Mouse (Mus musculus): Measurements from ENCODE around the gene Otop2. TPM values are rescaled to one million over a fixed set of nuclear protein-coding genes. Genes with fewer than 3 reads are reported as not detected.
A peak's percentile ranks its signal among the peaks of the same experiment; 100 is the strongest.

The Otop2 gene
- total RNA-seq, 2 experiments from 2014 or later, result not detected

- no peak for ATAC-seq (replicated peaks; ENCODE audit: low FRiP score, poor library complexity, severe bottlenecking)
These were observed 32.2 kb upstream of the Otop2 start for GRCm38 (mm10) chr11:115274771-115275170.

- ATAC-seq (replicated peaks; ENCODE audit: low FRiP score, poor library complexity, severe bottlenecking), result no peak
These were observed 31.5 kb upstream of the Otop2 start for GRCm38 (mm10) chr11:115275509-115275908.

- no peak for ATAC-seq (replicated peaks; ENCODE audit: low FRiP score, poor library complexity, severe bottlenecking)
These were observed 31.0 kb upstream of the Otop2 start for GRCm38 (mm10) chr11:115275954-115276353.

GRCm38 (mm10) chr11:115276780-115277603, 30.0 kb upstream of the Otop2 start, which contains the start of gene Fdxr:
Gene Fdxr (minus strand): TSS chr11:115277050.
- peak; percentile 92 for ATAC-seq (replicated peaks; ENCODE audit: low FRiP score, poor library complexity, severe bottlenecking)

GRCm38 (mm10) chr11:115277604-115277975, 29.4 kb upstream of the Otop2 start:
- ATAC-seq (replicated peaks; ENCODE audit: low FRiP score, poor library complexity, severe bottlenecking), result no peak

GRCm38 (mm10) chr11:115278176-115278575, 28.8 kb upstream of the Otop2 start:
- ATAC-seq (replicated peaks; ENCODE audit: low FRiP score, poor library complexity, severe bottlenecking), result no peak

- no peak for ATAC-seq (replicated peaks; ENCODE audit: low FRiP score, poor library complexity, severe bottlenecking)
These were observed 27.2 kb upstream of the Otop2 start for GRCm38 (mm10) chr11:115279726-115280125.

GRCm38 (mm10) chr11:115282295-115282694, 24.7 kb upstream of the Otop2 start:
- no peak for ATAC-seq (replicated peaks; ENCODE audit: low FRiP score, poor library complexity, severe bottlenecking)

GRCm38 (mm10) chr11:115282723-115283485, 24.1 kb upstream of the Otop2 start:
- no peak for ATAC-seq (replicated peaks; ENCODE audit: low FRiP score, poor library complexity, severe bottlenecking)

GRCm38 (mm10) chr11:115283486-115283765, 23.5 kb upstream of the Otop2 start:
- ATAC-seq (replicated peaks; ENCODE audit: low FRiP score, poor library complexity, severe bottlenecking), result no peak

GRCm38 (mm10) chr11:115283891-115284620, 22.9 kb upstream of the Otop2 start:
- ATAC-seq (replicated peaks; ENCODE audit: low FRiP score, poor library complexity, severe bottlenecking), result no peak

- no peak for ATAC-seq (replicated peaks; ENCODE audit: low FRiP score, poor library complexity, severe bottlenecking)
These were observed 21.7 kb upstream of the Otop2 start for GRCm38 (mm10) chr11:115285282-115285681.

- no peak for ATAC-seq (replicated peaks; ENCODE audit: low FRiP score, poor library complexity, severe bottlenecking)
These were observed 20.6 kb upstream of the Otop2 start for GRCm38 (mm10) chr11:115286201-115286993.

GRCm38 (mm10) chr11:115287386-115287785, 19.6 kb upstream of the Otop2 start:
- ATAC-seq (replicated peaks; ENCODE audit: low FRiP score, poor library complexity, severe bottlenecking), result no peak

- no peak for ATAC-seq (replicated peaks; ENCODE audit: low FRiP score, poor library complexity, severe bottlenecking)
These were observed 18.7 kb upstream of the Otop2 start for GRCm38 (mm10) chr11:115288305-115288704.

GRCm38 (mm10) chr11:115289885-115290284, 17.1 kb upstream of the Otop2 start:
- ATAC-seq (replicated peaks; ENCODE audit: low FRiP score, poor library complexity, severe bottlenecking), result no peak

- ATAC-seq (replicated peaks; ENCODE audit: low FRiP score, poor library complexity, severe bottlenecking), result no peak
These were observed 16.6 kb upstream of the Otop2 start for GRCm38 (mm10) chr11:115290314-115290713.

- no peak for ATAC-seq (replicated peaks; ENCODE audit: low FRiP score, poor library complexity, severe bottlenecking)
These were observed 16.0 kb upstream of the Otop2 start for GRCm38 (mm10) chr11:115290919-115291318.

- no peak for ATAC-seq (replicated peaks; ENCODE audit: low FRiP score, poor library complexity, severe bottlenecking)
These were observed 15.5 kb upstream of the Otop2 start for GRCm38 (mm10) chr11:115291503-115291902.

Data from erythroid progenitor cell, adult 5-6 weeks (primary cell).